Mouse (Mus musculus): Measurements from ENCODE around the gene Tmem38b.
"Not testable (repeated sequence)": the region's sequence is repeated elsewhere in the genome, so short reads cannot be mapped to it uniquely, and the experiment has no call there.

Gene Tmem38b

GRCm38 (mm10) chr4:53825821-53826605 is at the start of gene Tmem38b:
Tmem38b (plus strand) TSS chr4:53826045.
- peak; percentile 71 to 74 for DNase-seq

GRCm38 (mm10) chr4:53781396-53781795 is 44.4 kb upstream of the Tmem38b start:
- DNase-seq, result no peak

DNA sequence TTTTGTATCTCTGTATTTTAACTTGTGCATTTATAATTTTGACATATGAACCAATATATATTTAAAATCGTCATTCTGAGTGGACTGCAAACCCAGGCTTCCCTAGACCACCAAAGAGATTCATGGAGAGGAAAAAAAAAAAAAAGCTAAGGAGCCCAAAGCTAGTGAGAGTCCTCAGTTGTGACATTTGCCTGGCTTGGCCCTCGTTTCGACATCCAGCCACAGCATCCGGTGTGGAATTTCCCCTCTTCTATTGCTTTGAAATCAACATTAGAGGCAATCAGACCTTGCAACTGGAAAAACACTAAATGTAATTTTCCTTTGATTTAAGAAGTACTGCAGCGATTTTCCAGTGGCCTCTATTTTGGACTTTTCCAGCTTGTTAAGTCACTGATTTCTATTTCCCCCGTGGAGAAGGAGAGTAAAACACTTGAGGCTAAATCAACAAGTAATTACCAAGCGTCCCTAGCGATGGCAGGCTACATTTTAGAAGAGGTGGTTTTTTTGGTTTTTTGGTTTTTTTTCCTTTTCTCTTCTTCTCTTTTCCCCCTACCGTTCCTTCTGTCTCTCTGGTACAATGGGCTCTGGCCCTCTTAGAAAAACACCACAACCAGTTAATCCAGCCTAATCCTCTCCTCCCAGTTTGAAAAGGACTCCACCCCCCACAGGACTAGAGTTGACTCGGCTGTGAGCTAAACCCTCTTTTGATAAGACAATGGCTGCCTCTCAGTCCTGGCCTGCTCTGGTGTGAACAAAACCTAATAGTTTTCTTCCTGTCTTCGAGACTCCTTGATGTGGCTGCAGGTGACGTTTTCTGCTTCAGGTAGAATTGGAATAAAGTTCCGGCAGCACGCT is 43.4 kb upstream of the Tmem38b start:
- DNase-seq, result no peak

DNA sequence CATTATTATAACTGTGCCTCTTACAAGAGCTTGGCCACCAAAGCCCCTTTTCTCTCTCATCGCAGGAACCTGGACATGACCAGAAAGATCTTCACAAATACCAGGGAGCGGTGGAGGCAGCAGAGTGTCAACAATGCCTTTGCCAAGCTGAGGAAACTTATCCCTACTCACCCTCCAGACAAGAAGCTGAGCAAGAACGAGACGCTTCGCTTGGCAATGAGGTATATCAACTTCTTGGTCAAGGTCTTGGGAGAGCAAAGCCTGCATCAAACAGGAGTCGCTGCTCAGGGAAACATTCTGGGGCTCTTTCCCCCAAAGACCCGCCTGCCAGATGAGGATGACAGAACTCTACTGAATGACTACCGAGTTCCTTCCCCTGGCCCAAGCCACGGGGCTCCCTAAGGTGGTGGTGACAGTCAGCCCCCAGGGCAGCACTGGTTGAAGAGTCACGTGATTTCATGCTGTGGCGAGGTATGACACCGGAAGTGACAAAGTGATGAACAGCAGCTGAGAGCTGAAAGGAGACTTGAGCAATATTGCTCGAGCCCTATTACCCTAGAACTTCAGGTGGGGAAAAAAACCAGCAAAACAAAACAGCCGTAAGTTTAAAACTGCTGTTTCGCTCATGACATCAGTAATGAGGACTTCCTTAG is 40.0 kb upstream of the Tmem38b start:
- DNase-seq, result peak; percentile 26 to 39

DNA sequence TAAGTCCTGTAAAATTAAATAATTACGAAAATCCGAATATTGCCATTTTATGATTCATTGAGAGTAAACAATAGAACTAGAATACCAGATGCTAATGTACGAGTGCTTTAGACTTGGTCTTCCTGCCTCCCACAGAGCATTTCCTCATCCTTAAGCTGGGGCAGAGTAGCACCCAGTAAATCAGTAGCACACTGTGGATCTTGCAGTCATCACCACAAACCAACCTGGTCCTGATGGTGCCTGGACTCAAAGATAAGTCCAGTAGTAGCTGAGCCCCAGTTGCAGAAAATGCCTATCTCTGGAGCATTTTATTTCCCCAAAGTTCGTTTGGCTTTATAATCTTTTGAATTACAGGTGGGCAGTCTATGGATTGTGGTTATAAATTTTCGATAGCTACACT is 39.0 kb upstream of the Tmem38b start:
- no peak for DNase-seq

- DNase-seq, result no peak
Measured at GRCm38 (mm10) chr4:53789346-53789745, 36.5 kb upstream of the Tmem38b start.

DNA sequence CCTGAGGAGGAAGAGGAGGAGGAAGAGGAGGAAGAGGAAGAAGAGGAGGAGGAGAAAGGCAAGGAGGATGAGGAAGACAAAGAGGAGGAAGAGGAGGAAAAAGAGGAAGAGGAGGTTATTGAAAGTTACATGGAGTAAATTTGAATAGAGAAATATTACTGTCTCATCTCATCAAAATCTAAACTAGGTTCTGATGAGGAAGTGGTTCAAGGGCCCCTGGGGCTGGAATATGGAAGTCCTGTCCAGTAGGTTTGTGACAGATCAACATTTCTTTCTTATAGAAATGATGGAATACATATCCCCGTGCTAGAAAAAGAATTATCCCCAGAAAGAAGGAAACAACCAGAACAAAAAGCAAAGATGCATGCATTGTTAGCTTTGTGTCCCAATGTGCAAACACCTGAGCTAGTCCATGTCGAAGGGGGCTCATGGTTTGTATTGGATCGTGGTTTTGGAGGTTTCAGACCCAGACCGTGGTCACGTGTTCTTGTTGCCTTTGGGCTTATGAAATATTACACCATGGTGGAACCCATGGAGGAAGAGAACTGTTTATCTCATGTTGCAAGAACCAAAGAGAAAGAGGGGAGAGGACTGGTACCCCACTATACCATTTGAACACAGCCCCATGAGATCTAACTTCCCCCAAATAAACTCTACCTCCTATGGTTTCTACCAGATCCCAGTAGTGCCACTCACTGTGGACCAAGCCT is 31.4 kb upstream of the Tmem38b start:
- DNase-seq, result no peak

DNA sequence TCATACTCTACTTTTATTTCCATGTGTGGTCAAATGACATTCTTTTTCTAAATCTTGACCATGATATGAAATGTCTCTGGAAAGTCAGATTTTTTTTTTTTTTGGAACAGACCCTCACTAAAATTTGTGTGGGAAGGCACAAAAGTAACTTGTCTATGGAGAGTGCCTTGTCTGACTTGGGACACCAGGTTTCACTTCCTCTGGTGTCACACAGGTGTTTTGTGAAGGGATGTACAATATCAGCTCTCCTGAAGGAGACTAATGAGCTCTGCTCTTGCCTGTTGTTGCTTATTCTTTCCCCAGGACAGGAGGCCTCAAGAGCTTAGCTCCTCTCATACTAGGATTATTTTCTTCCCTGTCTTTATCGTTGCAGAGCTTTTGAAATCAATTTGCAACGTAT is 30.8 kb upstream of the Tmem38b start:
- no peak for DNase-seq

GRCm38 (mm10) chr4:53795706-53796105 is 30.1 kb upstream of the Tmem38b start:
- DNase-seq, result no peak

- no peak for DNase-seq
Measured at GRCm38 (mm10) chr4:53796865-53797772, 28.7 kb upstream of the Tmem38b start.

GRCm38 (mm10) chr4:53798896-53799676 is 26.8 kb upstream of the Tmem38b start:
- DNase-seq, result no peak

GRCm38 (mm10) chr4:53799753-53800152 is 26.1 kb upstream of the Tmem38b start:
- no peak for DNase-seq

DNA sequence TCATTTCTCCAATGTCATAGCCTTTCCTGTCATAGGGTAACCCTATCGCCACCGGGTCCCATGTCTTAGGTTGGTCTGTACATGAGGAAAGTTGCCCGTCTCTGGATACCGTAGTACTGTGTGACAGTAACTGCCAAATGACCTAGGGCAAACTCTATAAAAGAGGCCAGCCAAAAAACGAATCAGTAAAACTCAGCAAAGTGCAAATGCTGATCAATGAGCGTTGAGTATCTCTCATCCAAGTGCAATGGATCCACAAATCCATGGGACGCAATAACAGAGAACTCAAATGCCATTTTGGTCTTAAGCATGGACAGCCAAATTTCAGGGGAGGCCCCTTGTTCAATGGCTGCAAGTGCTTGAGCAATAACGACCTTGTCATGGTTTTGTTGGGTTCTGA is 22.2 kb upstream of the Tmem38b start:
- DNase-seq, result not testable (repeated sequence)

GRCm38 (mm10) chr4:53806428-53806827 is 19.4 kb upstream of the Tmem38b start:
- DNase-seq, result not testable (repeated sequence)

- no peak for DNase-seq
Measured at GRCm38 (mm10) chr4:53818320-53818719, 7.5 kb upstream of the Tmem38b start.

- no peak for DNase-seq
Measured at GRCm38 (mm10) chr4:53823697-53824096, 2.1 kb upstream of the Tmem38b start.

GRCm38 (mm10) chr4:53824831-53825230 is 1.0 kb upstream of the Tmem38b start:
- DNase-seq, result no peak

DNA sequence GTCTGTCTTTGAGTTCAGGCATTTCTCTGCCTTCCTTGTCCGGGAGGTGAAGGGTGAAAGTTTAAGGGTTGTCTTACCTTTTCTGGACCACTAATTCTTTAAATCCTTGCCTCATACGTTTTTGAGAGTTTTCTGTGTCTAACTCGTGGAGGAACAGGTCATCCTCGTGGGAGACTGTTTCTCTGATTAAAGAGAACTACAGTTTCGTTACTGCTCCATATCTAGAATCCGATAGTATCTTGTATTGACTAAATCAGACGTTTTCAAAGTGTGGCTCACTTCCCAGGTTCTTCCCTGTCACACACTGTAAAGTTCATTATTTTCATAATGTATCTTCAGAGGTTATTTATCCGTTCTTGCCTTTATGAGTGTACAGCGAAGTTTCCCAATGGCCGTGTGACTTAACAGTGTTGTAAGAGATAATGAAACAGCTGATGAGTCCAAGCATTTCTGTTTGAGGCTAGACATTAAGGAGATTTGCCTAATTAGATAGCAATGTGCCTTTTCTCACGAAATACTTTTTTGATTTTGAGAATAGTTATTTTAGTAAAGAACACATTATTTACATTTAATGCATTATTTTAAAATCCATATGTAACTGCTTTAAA is 900 bp downstream of the Tmem38b start:
- no peak for DNase-seq

DNA sequence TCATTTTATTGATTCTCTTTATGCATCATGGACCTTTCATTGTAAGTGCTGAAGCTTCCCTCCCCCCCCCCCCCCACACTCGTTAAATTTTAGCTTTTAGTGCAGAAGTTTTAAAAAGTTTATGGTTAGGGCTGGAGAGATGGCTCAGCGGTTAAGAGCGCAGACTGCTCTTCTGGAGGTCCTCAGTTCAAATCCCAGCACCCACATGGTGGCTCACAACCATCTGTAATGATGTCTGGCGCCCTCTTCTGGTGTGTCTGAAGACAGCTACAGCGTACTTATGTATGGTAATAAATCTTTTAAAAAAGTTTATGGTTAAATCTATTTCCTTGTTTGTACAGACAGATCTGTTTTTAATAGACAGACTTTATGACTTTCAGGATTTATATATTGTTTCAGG is 2.0 kb downstream of the Tmem38b start:
- DNase-seq, result no peak

GRCm38 (mm10) chr4:53828914-53829313 is 3.1 kb downstream of the Tmem38b start:
- no peak for DNase-seq
